Mouse (Mus musculus) neural tube, embryonic 14.5 days (tissue): Measurements from ENCODE around the gene AY761185. TPM values are rescaled to one million over a fixed set of nuclear protein-coding genes. Genes with fewer than 3 reads are reported as not detected.

Experiments used
- polyA plus RNA-seq: library from polyadenylated mRNA; unstranded; fragments of >200 nt; fragmentation: Nextera tagmentation; extraction: Ambion mirVana; gene quantifications from 2 replicates; pipeline ENCODE4 v1.2.1, GENCODE M21; 2014

Gene AY761185
- polyA plus RNA-seq, 1 experiment from 2014 or later: not detected

Other genes with a start within 250 kb of the AY761185 start
- gene Defb33, start 52.0 kb downstream of the AY761185 start, polyA plus RNA-seq: not detected in 2 replicates
- not detected in 2 replicates for gene Gm15056, start 42.1 kb downstream of the AY761185 start, polyA plus RNA-seq
- gene Gm6040, start 22.6 kb downstream of the AY761185 start, polyA plus RNA-seq: not detected in 2 replicates
- not detected in 2 replicates for gene Defa21, start 80.8 kb upstream of the AY761185 start, polyA plus RNA-seq
- gene Defa23, start 110.3 kb upstream of the AY761185 start, polyA plus RNA-seq: not detected in 2 replicates
- not detected in 2 replicates for gene Defa35, start 120.3 kb upstream of the AY761185 start, polyA plus RNA-seq
- gene Defa25, start 139.7 kb upstream of the AY761185 start, polyA plus RNA-seq: not detected in 2 replicates
- not detected in 2 replicates for gene Gm14851, start 151.3 kb upstream of the AY761185 start, polyA plus RNA-seq
- gene Defa30, start 189.9 kb upstream of the AY761185 start, polyA plus RNA-seq: not detected in 2 replicates
- gene Defa22, start 217.6 kb upstream of the AY761185 start, polyA plus RNA-seq: not detected in 2 replicates
- gene Defa31, start 246.9 kb upstream of the AY761185 start, polyA plus RNA-seq: not detected in 2 replicates